Mouse (Mus musculus): Measurements from ENCODE around the gene Kansl1l.

GRCm38 (mm10) chr1:66865633-66866032 lies 48.3 kb upstream of the Kansl1l start:
- TF ChIP-seq CTCF (IDR thresholded peaks at IDR 0.05; ENCODE audit: insufficient read depth, low read depth, low read length) = no peak
- TF ChIP-seq POLR2A (IDR thresholded peaks at IDR 0.05; ENCODE audit: insufficient read depth, low read depth, low read length) = no peak

All from olfactory bulb, adult 2 months (tissue).